Mouse (Mus musculus) natural killer cell, adult 2 months (primary cell): ENCODE results near the gene Rassf9.

Experiments
- DNase-seq, 2 experiments: peaks; one replicate each; pipeline ENCODE4 v3.0.0; 2022; ENCODE audit warnings: low spot score in 2 of 2

Gene Rassf9

GRCm38 (mm10) chr10:102511807-102512461 is at the start of gene Rassf9:
TSS of gene Rassf9 (plus strand) at chr10:102512222.
- no peak for DNase-seq

GRCm38 (mm10) chr10:102469412-102469811 is 42.6 kb upstream of the Rassf9 start:
- DNase-seq = no peak

DNA sequence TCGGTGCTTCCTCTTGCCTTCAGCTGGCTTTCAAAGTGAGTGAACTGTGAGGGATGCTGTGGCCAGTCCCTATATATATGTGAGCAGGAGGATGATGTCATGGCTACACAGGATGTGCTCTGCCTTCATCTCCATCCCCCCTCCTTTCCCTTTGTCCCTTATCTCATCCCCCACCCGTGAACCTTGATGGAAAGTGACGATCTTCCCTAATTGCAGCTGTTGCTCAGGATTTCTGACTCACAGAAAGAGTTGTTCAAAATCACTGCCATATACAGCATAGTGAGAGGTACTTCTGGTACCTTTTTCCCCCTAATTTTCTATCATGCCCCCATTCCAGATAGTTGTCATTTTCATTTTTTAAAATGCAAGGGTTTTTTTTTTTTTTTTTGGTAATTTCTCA is 21.6 kb upstream of the Rassf9 start, which contains the start of gene Nts:
Gene Nts (minus strand): TSS at position 101 of the 400 bp plus-strand sequence.
- DNase-seq = no peak

- DNase-seq = no peak
These were observed 20.2 kb upstream of the Rassf9 start for GRCm38 (mm10) chr10:102491792-102492191.

DNA sequence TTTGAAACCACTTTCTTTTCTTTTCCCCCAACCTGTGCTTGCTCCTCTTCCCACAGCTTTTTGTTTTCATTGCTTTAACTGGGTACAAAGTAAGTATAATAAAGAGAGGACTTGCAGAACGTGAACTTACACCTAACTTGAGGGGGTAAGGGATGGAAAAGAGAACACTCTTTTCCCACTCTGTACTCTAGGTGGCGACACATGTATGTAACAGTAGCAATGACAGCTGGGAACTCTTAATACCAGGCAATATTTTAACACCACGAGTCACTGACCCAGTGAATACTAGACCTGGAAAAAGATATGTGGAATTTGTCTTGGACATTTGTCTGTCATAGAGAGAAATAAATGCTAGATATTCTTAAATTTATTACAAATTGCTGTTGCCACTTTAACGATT is 13.3 kb upstream of the Rassf9 start:
- DNase-seq = no peak

DNA sequence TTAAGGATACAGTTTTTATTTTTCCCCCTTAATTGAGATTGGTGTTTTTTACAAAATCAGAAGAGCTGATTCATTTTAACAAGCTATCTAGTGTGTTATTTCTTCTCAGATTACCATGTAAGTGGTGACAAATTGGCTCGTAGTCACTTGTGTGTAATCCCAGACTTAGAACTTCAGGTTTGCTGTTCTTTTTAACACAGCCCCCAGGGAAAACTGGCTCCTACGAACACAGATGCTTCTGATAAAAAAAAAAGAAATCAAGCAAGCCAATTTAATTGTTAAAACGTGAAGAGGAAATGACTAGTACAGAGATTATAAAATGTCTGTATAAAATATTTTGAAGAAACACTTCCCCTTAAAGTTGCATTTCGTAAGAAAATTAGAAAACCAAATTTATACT is 4.6 kb upstream of the Rassf9 start:
- DNase-seq = no peak

DNA sequence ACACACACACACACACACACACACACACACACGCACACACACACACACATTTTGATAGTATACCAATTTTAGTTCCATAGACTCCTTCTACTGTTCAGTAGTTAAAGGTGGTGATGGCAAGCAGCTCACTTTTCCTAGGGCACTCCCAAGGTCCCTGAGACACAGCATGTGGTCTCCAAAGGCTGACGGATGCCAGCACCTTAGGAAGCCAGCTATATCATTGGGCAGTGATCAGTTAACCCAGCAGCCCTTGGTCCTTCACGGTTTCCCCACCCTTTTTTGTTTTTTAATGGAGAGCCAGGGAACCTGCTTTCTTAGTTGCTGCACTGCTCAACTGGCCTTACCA is 588 bp upstream of the Rassf9 start:
- no peak for DNase-seq

- DNase-seq = no peak
These were observed 2.1 kb downstream of the Rassf9 start for GRCm38 (mm10) chr10:102514159-102514558.

DNA sequence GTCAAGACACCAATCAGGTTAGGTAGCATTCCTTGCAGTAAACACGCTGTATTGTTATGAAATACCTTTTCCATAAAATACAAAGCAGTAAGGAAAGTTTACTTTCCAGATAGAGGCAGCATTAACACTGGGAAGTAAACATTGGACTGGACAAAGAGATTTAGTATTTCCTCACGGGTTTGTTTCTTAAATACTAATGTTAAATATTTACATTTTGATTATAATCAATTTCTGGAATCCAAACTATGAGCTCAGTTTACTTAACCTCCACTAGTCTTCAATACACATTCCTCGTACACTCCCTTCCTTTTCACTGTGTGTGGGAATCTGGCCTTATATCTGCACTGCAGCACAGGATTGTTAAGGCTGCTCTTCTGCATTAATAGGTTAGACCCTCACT is 15.9 kb downstream of the Rassf9 start:
- DNase-seq = no peak

GRCm38 (mm10) chr10:102553941-102554340 is 41.9 kb downstream of the Rassf9 start:
- DNase-seq = no peak

- no peak for DNase-seq
These were observed 50.5 kb downstream of the Rassf9 start for GRCm38 (mm10) chr10:102562488-102562887.

DNA sequence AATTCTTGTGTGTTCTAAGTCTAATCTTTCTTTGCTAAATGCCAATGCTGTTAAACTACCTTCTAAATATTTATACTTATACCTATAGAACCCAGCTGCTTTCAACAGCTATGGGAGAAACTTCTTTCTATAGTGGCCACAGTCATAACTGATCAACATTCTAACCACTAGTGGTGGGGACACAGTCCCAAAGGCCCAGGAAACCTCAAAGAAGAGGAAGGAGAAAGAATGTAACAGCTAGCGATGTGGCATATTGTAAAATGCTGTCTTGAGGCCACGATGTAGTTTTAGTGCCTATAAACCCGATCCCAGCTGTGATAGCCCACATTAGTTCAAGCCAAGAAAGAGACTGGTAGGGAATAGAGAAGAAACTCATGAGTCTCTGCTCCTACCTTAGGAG is 65.9 kb downstream of the Rassf9 start:
- no peak for DNase-seq

GRCm38 (mm10) chr10:102594306-102594705 is 82.3 kb downstream of the Rassf9 start:
- DNase-seq = no peak
